Mouse (Mus musculus): ENCODE measurements around the gene Hyal3. TPM values are rescaled to one million over a fixed set of nuclear protein-coding genes. Genes with fewer than 3 reads are reported as not detected.

The Hyal3 gene
- polyA plus RNA-seq, 1 experiment: 0.74 TPM

- no peak for DNase-seq (ENCODE audit: extremely low spot score in 1 of 2, low spot score in 1 of 2)
These were observed 50.8 kb downstream of the Hyal3 start for GRCm38 (mm10) chr9:107631311-107631826.

- no peak for DNase-seq (ENCODE audit: extremely low spot score in 1 of 2, low spot score in 1 of 2)
These were observed 51.2 kb downstream of the Hyal3 start for GRCm38 (mm10) chr9:107631861-107632260.

GRCm38 (mm10) chr9:107632478-107632877, 51.9 kb downstream of the Hyal3 start:
- DNase-seq (ENCODE audit: extremely low spot score in 1 of 2, low spot score in 1 of 2): peak in 1 of 2 experiments; percentile 48

- peak in 1 of 2 experiments; percentile 75 for DNase-seq (ENCODE audit: extremely low spot score in 1 of 2, low spot score in 1 of 2)
These were observed 52.6 kb downstream of the Hyal3 start for GRCm38 (mm10) chr9:107633091-107633660.

GRCm38 (mm10) chr9:107633661-107634405, 53.2 kb downstream of the Hyal3 start:
- no peak for DNase-seq (ENCODE audit: extremely low spot score in 1 of 2, low spot score in 1 of 2)

GRCm38 (mm10) chr9:107634406-107635278, 54.0 kb downstream of the Hyal3 start:
- no peak for DNase-seq (ENCODE audit: extremely low spot score in 1 of 2, low spot score in 1 of 2)

GRCm38 (mm10) chr9:107635279-107636028, 54.8 kb downstream of the Hyal3 start, which contains the start of gene Gnai2:
Gene Gnai2, minus strand, starts transcription at chr9:107635367.
- peak; percentile 87 to 94 for DNase-seq (ENCODE audit: extremely low spot score in 1 of 2, low spot score in 1 of 2)

Other genes starting within 250 kb of the Hyal3 start
- 31.9 and 39.1 TPM in 2 replicates for gene Hemk1, start 242.5 kb upstream of the Hyal3 start, polyA plus RNA-seq (2012; rRNA removed)
- 26.2 and 26.8 TPM in 2 replicates for gene 6430571L13Rik, start 240.2 kb upstream of the Hyal3 start, polyA plus RNA-seq (2012; rRNA removed)
- 33.1 and 35.7 TPM in 2 replicates for gene Cacna2d2, start 181.2 kb upstream of the Hyal3 start, polyA plus RNA-seq (2012; rRNA removed)
- gene Tmem115, start 46.9 kb upstream of the Hyal3 start, polyA plus RNA-seq (2012; rRNA removed): 29.7 and 32.1 TPM in 2 replicates
- 27.0 and 27.2 TPM in 2 replicates for gene Cyb561d2, start 38.6 kb upstream of the Hyal3 start, polyA plus RNA-seq (2012; rRNA removed)
- 65.1 and 65.7 TPM in 2 replicates for gene Nprl2, start 38.6 kb upstream of the Hyal3 start, polyA plus RNA-seq (2012; rRNA removed)
- gene Zmynd10, start 33.5 kb upstream of the Hyal3 start, polyA plus RNA-seq (2012; rRNA removed): 6.1 and 7.8 TPM in 2 replicates
- 25.0 and 25.2 TPM in 2 replicates for gene Rassf1, start 29.3 kb upstream of the Hyal3 start, polyA plus RNA-seq (2012; rRNA removed)
- gene Tusc2, start 17.6 kb upstream of the Hyal3 start, polyA plus RNA-seq (2012; rRNA removed): 120 and 133 TPM in 2 replicates
- 11.1 and 12.1 TPM in 2 replicates for gene Hyal2, start 12.9 kb upstream of the Hyal3 start, polyA plus RNA-seq (2012; rRNA removed)
- gene Hyal1, start 3.9 kb upstream of the Hyal3 start, polyA plus RNA-seq (2012; rRNA removed): 5.0 and 5.5 TPM in 2 replicates
- gene Naa80, start 1.9 kb upstream of the Hyal3 start, polyA plus RNA-seq (2012; rRNA removed): 15.9 and 18.3 TPM in 2 replicates
- gene Ifrd2, start 6.8 kb downstream of the Hyal3 start, polyA plus RNA-seq (2012; rRNA removed): 17.5 and 18.8 TPM in 2 replicates
- gene Sema3b, start 28.4 kb downstream of the Hyal3 start, polyA plus RNA-seq (2012; rRNA removed): 2.1 and 3.4 TPM in 2 replicates
- gene Gnai2, start 54.5 kb downstream of the Hyal3 start, polyA plus RNA-seq (2012; rRNA removed): 334 and 351 TPM in 2 replicates
- 256 and 260 TPM in 2 replicates for gene Slc38a3, start 88.7 kb downstream of the Hyal3 start, polyA plus RNA-seq (2012; rRNA removed)
- gene Gnat1, start 98.9 kb downstream of the Hyal3 start, polyA plus RNA-seq (2012; rRNA removed): 0.15 and 0.28 TPM in 2 replicates
- 21.2 and 22.3 TPM in 2 replicates for gene Sema3f, start 129.7 kb downstream of the Hyal3 start, polyA plus RNA-seq (2012; rRNA removed)
- gene Rbm5, start 190.2 kb downstream of the Hyal3 start, polyA plus RNA-seq (2012; rRNA removed): 152 and 180 TPM in 2 replicates

Measured in frontal cortex, adult 2 months (tissue).